Mouse (Mus musculus) c-Kit-positive CD71-positive TER-119-negative erythroid progenitor cells, embryonic 14.5 days (primary cell): ENCODE data around the gene Ston2.

ENCODE experiments used
- DNase-seq: peaks from one replicate; pipeline ENCODE4 v3.0.0-alpha.2; 2013; ENCODE audit warnings: low read depth

Ston2 gene

DNA sequence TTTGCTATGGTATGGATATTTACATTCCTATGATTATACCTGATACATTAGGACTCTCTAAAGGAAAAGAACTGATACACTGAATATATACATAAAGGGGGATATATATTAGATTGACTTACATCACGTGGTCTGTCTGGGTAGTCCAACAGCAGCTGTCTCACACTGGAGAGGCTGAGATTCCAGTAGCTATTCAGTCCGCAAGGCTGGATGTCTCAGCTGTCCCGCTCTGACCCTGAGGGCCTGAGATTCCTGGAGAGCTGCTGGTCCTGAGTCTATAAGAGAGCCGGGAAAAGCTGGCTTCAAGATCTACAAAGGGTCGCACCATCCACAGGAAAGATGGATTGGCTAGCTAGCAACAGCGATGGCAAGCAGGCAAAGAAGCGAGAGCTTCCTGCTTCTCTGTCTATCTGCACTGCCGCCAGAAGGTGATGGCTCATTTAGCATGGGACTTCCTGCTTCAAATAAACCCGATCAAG lies at the start of gene Ston2:
TSS of gene Ston2 (minus strand) at position 429 of the 479 bp plus-strand sequence.
- no peak for DNase-seq

DNA sequence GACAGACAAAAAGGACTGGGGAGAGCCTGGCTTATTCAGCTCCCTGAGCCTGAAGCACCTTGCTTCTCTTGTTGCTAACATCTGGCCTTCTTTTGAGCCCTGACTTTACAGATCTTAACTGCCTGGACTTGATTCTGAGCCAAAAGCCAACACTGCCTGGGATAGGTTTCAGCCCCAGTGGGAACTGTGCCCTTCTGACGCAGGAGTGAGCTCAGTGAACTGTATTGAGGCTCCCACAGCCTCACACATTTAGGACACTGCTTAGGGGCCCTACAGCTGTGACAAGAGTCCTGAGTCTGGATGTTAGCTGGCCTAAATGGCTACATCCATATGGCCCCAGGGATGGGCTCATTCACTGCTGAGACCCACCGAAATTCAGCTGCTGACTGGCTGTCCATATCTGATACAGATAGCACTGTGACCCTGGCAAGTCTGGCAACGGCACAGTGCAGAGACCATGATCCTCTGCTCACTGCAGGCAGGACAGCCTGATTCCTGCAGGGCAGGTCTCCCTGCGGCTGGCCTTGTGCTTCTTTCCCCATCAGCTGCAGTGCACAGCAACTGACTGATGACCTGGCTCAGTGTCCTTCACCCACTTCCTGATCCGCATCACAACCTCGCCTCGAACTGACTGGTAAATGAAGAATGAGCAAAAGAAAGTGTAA lies 49.3 kb upstream of the Ston2 start:
- no peak for DNase-seq

DNA sequence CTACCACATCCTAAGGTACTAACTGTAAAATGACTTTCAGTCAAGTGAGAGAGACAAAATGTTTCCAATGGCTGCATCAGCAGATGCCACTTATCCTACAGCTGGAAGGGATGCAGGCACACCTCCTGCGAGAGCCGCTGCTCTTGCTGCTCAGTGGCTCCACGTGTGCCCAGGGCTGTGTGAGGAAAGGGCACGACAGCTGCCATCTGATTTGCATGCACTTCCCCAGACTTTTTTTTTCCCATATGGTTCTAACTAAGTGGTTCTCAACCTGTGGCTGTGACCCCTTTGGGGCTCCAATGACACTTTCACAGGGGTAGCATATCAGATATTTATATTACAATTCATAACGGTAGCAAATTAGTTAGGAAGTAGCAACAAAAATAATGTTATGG lies 45.7 kb upstream of the Ston2 start:
- DNase-seq, result no peak

DNA sequence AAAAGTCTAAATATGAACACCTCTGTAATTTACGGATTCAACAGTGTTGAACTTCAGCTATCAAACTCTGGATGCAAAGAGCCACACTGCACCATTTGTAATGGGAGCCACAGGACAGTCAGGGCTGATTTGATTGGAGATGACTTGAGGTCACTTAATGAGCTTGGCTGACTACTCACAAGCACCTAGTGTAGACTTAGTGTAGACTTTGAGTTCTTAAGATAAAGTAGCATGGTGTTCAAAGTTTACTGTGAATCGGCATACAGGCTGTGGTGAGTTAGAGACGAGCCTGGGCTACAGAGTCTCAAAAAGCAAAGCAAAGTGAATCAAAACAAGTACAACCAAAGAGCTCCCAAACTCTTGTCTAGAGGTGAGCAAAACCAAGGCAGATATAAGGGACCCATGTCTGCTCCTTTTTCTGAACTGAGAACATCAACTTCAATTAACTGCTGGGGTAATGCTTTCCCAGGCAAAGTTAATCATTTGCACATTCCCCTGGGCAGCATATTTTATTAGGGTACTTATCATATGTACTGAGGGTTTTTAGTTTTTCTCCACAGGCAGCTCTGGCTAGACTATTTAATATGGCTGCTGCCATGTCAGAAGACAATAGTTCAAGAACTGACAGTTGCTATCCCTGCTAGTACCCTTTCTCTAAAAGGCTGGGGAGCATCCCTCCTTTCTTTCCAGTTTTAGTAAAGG lies 45.2 kb upstream of the Ston2 start:
- no peak for DNase-seq

DNA sequence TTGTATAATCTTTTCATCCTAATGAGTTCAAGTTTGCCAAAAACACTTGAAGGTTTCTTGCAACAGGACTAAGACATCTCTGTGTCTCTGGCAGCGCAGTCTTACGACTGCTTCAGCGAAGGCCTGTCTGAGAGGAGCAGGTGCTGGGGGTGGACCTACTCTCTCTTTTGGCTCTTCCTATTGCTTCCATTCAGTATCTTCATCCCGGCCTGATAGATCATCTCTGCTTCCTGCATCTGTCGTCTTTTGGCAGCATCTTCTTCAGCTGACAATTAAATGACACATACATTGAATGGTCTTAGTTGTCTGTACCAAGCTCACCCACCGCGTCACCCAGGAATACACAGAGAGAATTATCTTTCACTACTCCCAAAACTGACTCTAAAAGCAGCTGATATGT lies 43.2 kb upstream of the Ston2 start:
- no peak for DNase-seq

DNA sequence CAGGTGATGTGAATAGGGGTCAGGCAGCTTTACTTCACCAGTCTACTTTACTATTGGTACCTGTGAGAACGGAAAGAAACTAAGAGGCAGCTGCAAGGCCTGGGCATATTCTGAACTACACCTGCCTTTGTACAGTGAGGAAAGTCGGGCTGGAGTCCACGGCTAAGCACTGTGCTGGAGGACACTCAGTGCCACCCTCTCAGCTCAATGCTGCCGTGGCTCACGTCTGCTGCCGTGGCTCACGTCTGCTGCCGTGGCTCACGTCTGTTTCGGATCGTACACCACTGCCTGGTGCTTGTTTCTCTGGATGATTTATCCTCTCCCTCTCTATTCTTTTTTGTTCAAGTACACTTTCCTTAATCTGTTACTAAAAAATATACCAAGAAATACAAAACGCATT lies 32.3 kb upstream of the Ston2 start:
- DNase-seq, result no peak

DNA sequence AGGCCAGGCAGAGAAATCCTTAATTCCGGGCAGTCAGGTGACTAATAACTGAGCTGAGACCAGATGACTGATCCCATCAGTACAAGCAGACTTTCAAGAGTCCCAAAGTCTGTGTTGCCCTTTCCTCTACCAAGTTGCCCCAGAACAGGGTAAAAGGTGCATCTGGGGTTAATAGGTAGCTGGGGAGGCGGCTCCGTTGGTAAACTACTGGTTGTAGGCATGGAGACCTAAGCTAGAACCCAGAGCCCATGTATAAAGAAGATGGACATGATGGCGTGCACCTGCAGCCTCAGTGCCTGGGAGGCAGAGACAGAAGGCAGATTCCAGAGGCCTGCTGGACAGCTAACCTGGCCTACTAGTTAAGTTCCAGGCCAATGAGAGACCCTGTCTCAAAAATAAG lies 30.5 kb upstream of the Ston2 start:
- no peak for DNase-seq

DNA sequence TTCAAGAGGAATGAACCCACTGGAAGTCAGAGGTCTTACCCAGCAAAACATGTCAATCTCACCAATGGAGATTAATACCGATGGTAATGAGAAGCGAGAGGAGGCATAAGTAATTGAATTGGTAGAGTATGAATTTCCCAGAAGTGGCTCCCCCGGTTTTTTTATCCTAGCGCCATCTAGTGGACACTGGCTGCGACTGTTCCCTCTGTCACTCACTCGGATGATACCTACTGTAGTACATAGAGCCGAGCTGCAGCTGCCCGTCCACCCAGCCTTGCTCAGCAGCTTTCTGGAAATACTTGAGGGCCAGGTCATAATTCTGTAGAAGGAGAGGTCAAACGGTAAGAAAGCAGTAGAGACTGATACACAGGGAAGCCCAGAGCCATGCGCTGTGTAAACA lies 27.8 kb upstream of the Ston2 start:
- DNase-seq, result peak; percentile 46

DNA sequence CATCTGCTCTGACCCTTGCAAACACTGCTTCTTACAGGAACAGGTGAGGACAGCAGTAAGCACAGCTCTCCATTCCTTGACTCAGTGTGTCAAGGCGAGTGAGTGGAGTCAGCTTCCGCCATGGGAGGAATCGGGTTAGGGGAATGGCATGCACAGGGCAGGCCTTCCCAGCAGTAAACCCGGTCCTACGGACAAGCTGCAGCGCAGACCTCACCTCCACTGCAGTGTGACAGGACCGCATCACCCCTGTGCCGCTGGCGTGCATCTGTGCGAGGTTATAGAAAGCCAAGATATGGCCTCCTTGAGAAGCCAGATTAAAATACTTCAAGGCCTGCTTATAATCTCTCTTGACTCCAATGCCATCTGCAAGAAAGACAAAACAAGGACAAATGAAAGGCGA lies 27.4 kb upstream of the Ston2 start:
- DNase-seq, result no peak

DNA sequence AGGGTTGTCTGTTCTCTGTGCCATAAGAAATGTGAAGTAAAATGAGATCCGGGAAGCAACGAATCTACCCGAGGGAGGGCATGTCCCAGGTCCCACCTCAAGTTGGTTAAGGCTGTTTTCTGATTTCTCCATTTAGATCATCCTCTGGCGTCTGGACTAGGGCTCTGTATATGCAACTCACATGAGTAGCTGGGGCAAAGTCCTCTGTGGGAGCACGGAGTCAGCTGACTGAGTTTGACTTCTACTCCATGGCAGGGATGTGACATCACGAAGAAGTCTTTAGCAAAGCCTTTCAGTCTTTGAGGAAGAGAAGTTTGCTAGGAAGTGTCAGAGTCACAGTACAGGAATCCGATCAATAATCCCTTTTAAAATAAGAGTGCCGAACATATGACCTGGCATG lies 20.7 kb upstream of the Ston2 start:
- DNase-seq, result no peak

DNA sequence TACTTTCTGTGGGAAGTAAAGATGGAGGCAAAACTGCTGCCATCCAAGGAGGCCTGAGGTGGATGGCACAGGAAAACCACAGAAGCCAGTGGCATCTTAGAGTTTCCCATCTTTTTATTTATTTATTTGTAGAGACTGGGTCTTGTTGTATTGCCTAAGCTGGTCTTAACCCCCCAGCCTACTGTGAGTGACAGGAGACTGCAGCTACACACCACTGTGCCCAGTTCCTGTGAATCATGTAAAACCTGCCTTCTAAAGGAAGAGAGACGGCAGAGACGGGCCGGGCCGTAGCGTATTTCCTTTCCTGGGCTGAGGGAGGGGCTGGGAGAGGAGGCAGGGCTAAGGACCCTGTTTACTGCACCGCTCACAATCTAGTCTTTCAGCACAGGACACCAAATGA lies 19.6 kb upstream of the Ston2 start:
- no peak for DNase-seq

DNA sequence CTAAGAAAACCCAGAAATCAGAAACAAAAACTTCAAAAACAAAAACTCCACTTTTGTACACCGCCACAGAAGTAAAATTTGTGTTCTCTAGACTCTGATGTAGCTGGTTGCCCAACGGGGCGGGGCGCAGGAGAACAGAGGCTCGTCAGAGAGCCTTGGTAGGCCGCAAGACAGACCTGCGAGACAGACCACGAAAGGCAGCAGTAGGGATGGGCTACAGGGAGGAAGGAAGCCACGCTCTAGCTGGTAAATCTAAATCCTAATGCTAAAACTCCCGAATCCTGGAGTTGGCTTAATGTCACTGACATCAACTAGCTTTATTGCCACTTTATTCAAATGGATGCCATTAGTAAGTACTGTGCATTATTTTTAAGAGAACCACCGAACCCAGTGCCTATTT lies 18.9 kb upstream of the Ston2 start:
- no peak for DNase-seq

DNA sequence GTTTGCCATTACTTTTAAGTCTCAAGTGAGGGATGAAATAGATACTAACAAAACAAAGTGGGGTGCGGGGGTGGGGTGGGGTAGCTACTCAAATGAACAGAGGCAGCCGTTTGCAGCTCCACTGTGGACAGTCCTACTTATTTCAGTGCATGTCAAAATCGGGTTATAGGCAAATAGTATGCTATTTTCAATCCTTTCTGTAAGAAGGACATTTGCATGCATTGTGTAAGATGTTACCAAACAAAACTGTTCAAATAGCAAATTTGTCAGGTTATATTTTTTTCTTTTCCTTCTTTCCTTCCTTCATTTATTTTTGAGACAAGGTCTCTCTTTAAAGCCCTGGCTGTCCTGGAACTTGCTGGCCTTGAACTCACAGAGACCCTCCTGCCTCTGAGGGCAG lies 16.1 kb upstream of the Ston2 start:
- DNase-seq, result no peak

DNA sequence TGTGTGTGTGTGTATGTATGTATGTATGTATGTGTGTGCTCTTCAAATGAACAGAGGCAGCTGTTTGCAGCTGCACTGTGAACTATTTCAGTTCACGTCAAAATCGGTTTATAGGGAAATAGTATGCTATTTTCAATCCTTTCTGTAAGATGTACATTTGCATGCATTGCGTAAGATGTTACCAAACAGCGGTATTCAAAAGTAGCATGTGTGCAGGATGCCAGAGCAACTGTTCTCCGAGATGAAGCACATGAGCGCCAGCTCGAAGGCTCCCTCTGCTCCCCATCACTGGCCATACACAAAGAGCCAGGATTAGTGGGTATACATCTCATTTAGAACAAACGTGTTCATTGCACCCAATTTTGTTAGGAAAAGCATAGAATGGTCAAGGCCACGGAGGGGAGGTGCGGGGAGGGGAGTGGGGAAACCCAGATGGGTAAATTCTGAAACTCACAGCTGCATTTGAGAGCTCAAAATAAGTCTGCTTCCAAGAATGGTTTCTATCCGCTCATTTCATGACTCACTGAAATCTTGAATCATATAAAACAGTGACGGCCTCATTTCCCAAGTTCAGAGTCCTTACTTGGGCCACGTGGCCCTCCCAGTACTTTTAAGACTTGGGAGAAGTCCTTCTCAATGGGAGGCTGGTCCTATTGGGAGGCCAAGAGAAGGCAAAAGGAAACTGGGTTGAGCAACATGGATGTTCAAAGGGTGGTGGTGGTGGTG lies 15.2 kb upstream of the Ston2 start:
- no peak for DNase-seq

DNA sequence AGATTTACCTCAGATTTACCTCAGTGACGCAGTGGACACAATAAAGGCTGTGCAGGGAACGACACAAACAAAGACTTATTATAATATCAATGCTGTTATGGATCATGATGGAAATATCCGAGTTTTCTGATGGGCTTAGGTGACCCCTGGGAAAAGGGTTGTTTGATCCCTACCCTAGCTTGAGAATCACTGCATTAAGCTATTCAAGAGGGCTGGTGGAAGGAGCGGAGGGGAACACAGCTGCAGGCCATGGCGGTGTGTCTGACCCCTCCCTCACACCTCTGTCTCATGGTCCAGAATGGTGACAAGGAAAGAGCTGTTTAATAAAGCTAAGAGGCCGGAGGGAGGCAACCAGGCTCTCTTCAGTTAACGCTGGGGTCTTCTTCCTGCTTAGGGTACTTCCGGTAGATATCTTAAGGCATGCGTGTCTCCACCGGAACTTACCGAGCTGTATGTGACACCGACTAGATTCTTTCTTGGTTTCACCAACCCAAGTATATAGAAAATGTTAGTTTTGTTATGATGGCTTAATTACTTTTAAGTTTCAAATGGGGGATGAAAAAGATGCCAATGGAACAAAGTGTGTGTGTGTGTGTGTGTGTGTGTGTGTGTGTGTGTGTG lies 14.5 kb upstream of the Ston2 start:
- no peak for DNase-seq

DNA sequence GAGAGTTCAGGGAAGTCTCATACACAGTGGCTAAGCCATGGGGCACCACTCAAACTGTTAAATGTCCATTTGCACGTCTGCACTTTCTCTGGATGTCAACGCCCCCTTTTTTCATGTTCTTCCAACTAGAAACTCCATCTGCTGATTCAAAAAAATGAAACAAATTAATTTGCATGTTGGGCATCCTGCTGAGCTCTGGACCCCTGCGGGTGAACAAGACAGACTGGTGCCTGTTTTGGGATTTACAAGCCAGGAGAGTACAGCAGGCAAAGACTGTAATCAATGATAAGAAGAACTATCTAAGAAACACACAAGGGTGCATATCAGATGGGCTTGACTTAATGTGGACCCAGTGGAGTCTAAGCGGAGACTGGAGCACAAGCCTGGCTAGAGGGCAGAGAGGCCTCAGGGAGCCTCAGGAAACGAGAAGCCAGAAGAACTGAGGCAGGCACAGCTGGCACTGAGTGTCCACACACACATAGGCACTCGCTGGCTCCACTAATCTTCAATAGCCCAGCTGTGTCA lies 12.7 kb upstream of the Ston2 start:
- DNase-seq, result no peak

DNA sequence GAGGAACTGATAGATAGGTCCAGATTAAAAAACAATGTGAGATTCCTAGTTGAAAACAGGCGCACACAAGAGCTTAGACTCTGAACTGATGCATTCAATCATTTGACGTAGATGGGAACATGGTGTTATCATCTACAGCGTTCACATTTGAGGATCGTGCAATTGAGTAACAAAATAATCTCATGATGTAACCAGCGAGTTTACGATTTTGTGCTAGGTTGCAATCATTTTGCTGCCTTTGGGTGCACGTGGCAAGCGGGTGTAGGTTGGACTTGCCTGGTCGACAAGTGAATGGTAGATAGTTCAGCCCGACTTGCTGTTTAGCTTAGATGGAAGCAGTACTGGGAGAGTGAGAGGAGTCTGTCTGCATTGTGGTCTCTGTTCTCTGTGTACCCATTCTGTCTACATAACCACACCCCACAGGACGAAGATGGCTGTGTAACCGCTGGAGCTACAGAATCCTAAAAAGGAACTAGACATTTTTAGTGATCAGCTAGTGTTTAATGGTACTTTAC lies 11.7 kb upstream of the Ston2 start:
- DNase-seq, result no peak

DNA sequence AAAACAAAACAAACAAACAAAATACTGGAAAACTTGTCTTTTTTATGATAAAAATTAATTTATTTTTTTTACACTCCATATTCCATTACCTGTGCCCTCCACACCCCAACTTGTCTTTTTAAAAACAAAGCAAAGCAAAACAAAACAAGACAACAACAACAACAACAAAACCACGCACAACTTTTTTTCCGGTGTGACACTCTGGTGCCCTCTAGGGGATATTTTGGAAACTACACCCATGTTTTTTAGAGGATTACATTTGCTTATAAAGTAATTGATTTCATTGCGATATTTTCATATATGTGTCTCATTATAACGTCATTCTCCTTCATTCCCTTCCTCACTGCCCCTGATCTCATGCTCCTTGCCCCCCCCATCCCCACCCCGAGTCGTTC lies 11.2 kb upstream of the Ston2 start:
- peak; percentile 35 for DNase-seq

DNA sequence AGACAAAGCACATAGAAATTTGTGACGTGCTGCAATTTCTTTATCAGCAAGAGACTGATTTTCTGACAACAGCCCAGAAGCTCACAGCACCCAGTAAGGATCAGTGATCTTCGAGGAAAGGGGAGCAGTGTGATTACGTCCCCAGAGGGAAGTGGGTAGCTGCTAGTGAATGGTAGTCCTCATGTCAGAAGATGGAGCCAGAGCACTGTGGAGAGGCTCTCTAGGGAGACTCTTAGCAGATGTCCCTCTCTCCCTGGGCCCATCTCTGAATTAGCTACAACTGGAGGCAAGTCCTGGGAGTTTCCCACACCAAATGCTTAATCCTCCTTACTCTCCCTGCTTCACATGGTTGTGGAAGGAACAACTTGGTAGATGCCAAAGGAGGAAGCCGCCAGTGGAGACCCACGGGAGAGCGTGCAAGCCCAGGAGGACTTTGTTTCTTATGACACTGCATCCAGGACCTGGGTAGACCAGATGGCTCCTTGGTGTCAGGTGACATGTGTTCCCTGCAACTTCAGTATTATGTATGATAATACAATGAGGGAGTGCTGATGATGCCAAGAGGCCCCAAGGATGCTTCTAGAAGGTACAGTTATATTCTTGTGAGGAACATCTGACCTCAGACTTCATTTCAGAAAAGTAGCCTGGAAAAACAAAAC lies 10.7 kb upstream of the Ston2 start:
- DNase-seq, result peak; percentile 28

DNA sequence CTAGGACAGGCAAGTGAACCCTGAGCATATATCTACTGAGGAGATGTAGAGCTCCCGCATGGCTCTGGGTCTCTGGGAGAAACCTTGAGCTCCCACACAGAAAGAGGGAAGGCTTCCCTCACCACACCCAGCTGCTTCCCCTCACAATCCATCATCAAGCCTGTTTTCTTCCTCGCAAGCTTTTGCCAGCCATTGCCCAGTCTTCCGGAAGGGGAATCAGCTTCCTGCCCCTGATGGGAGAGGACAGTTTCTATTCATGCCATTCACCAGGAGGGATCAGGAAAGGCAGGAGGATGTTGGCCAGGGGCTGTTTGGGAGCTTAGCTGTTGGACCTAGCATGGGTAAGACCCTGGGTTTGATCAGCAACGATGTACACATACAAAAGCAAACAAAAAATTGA lies 8.6 kb upstream of the Ston2 start:
- no peak for DNase-seq

DNA sequence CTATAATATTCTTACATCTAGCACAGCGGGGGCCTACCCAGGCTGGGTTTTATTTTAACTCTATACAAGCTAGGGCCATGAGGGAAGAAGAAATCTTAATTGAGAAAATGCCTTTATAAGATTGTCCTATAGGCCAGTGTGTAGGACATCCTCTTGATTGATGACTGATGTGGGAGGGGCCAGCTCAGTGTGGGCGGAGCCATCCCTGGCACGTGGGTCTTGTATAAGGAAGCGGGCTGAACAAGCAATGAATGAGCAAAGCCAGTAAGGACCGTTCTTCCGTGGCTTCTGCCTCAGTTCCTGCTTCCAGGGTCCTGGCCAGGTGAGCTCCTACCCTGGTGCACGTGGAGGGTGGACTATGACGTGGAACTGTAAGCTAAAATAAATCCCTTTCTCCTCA lies 5.1 kb upstream of the Ston2 start:
- peak; percentile 17 for DNase-seq

DNA sequence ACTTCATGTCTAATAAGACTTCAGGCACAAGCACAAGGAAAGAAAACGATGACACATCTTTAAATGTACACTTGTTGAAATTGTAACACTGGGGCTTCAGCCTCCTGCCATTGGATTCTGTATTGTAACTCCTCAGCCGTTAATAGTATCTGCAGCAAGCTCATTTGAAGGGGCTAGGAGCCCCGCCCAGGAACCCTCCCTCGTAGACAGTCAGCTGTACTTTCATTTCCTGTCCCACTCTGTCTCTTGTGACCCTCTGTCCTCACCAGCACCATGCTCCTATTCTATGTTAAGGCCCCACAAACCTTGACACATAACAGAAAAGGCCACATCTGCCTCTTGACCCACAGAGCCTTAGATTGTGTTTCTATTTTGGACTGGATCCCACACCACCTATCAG lies 3.6 kb upstream of the Ston2 start:
- no peak for DNase-seq
